Mouse (Mus musculus) spleen, adult 18-20 months (tissue): ENCODE results near the gene Shroom1.

Experiments
- DNase-seq, 2 experiments: peaks; one replicate each; pipeline ENCODE4 v3.0.0; 2022; ENCODE audit warnings: mixed read lengths in 2 of 2

Shroom1 gene

GRCm38 (mm10) chr11:53516775-53517627 lies 60.0 kb downstream of the Shroom1 start:
- DNase-seq = no peak
